Mouse (Mus musculus) embryo, embryonic 11.5 days (tissue): ENCODE measurements around the gene Pold4.

Experiments used
- DNase-seq: peaks from one replicate; pipeline ENCODE4 v3.0.0-alpha.2; 2012; ENCODE audit warnings: low read depth, low spot score

Pold4 gene

DNA sequence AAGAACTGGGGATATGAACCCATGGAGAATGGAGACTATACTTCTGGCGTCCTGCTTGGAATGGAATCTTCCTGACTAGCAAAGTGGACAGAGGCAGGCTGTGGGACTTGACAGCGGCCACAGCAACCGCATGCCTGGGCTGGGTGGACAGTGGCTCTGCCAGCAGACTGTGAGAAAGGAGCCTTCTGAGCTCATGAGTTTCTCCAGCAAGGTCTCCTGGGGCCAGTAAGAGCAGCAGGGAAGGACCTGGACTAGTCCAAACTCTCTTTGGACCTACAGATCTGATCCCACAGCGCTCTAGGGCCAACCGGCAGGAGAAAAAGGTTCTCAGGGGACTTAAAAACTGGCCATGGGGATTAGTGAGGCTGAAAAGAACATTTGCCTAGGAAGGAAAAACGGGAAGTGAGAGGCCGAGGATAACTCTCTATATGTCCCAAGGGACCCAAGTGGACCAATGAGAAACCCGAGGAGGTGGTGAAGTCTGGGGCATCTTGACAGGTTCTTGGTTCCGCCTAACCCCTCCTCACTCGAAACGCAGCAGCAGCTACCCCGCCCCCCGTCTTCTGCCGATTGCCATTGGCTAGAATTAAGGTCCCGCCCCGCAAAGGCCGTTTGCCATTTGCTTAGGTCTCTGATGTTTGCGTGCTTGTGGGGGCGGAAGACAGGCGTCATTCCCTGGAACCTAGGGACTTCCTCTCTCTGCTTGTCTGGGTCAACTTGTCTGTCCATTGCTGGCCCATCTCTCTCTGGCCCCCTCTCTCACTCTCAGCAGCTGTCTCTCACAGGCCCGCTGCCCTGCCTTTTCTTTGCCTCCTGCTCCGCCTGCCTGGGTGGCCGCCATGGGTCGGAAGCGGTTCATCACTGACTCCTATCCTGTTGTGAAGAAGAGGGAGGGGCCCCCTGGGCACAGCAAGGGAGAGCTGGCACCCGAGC is at the start of gene Pold4:
Gene Pold4, plus strand, starts transcription at position 647 of the 933 bp plus-strand sequence.
- DNase-seq, result peak; percentile 86

GRCm38 (mm10) chr19:4183689-4184088 is 48.0 kb upstream of the Pold4 start:
- DNase-seq, result no peak

GRCm38 (mm10) chr19:4184976-4185975 is 46.4 kb upstream of the Pold4 start:
- DNase-seq, result no peak

DNA sequence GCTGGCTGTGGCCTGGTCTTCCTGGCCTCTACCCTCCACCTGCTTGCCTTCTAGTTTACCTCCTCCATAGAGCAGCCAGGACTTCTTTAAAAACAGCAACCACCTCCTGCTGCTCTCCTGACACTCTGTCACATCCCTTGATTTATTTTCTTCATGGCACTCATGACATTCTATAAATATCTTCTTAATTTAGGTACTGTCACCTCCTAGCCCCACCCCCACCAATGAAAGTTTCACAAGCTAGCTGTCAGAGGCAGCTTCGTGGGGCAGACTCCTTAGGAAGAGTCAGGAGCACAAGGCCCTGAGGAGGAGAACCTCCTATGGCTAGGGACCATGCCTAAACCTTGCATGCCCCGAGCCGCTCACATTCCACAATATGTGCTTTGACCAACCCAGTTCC is 44.4 kb upstream of the Pold4 start:
- no peak for DNase-seq

GRCm38 (mm10) chr19:4189051-4189620 is 42.6 kb upstream of the Pold4 start:
- DNase-seq, result no peak

DNA sequence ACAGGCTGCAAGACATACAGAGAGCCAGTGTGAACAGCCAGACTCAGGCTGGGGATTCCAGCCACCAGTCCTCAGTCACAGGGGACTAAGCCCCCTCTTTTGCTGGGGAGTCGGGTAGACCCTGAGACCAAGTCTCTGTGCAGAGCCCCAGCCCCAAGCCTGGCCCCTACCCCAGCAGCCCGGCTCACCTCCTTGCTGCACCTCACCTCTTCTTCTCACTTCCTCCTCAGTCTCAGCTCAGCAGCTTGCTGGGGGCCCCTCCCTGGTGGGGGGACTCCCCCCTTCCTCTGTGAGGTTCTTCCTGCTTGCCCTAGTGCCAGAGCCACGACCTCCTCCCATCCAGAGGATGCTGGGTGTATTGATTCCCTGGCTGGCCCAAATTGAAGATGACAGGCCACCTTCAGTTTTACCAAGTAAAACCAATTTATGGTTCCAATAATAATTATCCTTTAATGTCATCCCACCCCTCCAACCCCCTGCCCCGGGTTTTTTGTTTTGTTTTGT is 40.8 kb upstream of the Pold4 start, which contains the start of gene Tbc1d10c:
Gene Tbc1d10c, minus strand, starts transcription at position 454 of the 504 bp plus-strand sequence.
- DNase-seq, result no peak

- peak; percentile 94 for DNase-seq
These were observed 40.0 kb upstream of the Pold4 start, which contains the start of gene Ppp1ca for GRCm38 (mm10) chr19:4191528-4192250. Gene Ppp1ca (plus strand): TSS chr19:4192065.

DNA sequence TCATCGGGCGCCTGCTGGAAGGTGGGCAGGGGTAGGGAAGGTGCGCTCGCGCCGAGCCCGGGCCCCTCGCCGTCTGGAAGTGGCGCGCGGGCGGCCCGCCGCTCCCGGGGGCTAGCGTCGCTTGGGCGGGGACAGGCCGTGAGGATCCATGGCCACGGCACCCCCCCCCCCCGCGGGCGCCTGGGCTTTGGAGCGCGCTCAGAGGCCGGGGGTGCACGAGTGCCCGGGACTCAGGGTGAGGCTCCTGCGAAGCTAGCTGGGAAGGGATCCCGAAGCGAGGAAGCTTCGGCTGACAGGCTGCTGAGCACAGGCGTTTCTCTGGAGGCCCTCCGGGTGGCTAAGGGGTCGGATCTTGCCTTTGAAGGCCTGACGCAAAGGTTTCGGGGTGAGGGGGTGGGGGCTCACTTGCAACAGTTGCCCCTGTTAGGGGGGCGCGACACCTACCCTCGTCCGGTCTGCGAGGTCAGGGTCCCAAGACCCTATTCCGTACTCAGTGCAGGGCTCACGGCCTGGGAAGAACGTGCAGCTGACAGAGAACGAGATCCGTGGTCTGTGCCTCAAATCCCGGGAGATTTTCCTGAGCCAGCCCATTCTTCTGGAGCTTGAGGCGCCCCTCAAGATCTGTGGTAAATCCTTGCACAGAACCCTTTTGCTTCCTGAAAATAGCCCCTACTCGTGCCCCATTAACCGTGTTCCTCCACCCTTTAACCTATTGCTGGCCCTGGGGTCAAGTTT is 39.3 kb upstream of the Pold4 start:
- no peak for DNase-seq

- no peak for DNase-seq
These were observed 38.6 kb upstream of the Pold4 start for GRCm38 (mm10) chr19:4193129-4193528.

DNA sequence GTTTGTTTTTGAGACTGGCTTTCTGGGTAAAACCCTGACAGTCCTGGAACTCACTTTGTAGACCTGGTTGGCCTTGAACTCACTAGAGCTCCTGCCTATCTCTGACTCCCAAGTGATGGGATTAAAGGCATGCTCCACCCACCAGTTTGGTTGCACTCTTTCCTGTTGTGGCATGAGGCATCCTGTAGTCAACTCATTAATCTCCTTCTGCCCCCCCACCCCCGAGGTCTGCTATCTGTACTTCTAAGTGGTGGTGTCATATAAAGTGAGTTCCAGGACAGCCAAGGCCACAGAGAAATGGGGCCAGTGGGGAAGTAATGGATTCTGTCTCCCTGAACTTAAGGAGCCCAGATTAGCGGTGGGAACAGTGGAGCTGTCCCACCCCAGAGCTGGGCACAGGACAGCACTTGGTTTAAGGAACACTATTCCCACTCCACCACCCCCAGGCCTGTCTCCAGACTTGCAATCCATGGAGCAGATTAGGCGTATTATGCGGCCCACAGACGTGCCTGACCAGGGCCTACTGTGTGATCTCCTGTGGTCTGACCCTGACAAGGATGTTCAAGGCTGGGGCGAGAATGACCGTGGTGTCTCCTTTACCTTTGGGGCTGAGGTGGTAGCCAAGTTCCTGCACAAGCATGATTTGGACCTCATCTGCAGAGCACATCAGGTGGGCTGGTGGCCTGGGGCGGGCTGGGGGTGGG is 37.5 kb upstream of the Pold4 start:
- DNase-seq, result no peak

DNA sequence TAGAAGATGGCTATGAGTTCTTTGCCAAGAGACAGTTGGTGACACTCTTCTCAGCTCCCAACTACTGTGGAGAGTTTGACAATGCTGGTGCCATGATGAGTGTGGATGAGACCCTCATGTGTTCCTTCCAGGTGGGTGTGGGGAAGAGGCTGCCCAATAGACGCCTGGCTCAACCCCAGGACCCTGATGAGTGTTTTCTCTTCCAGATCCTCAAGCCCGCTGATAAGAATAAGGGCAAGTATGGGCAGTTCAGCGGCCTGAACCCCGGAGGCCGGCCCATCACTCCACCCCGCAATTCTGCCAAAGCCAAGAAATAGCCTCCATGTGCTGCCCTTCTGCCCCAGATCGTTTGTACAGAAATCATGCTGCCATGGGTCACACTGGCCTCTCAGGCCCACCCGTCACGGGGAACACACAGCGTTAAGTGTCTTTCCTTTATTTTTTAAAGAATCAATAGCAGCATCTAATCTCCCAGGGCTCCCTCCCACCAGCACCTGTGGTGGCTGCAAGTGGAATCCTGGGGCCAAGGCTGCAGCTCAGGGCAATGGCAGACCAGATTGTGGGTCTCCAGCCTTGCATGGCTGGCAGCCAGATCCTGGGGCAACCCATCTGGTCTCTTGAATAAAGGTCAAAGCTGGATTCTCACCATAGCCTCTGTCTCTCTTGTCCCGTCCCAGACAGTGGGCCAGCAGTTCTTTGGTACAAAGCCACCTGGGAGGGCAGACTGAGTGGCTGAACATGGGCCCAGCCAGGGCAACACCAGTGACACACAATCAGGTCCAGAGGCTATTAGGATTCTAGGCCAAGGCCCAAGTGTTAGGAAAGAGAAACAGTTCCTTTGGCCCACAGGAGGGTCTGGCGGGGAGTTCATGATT is 36.7 kb upstream of the Pold4 start:
- no peak for DNase-seq

- no peak for DNase-seq
These were observed 35.7 kb upstream of the Pold4 start for GRCm38 (mm10) chr19:4196048-4196447.

DNA sequence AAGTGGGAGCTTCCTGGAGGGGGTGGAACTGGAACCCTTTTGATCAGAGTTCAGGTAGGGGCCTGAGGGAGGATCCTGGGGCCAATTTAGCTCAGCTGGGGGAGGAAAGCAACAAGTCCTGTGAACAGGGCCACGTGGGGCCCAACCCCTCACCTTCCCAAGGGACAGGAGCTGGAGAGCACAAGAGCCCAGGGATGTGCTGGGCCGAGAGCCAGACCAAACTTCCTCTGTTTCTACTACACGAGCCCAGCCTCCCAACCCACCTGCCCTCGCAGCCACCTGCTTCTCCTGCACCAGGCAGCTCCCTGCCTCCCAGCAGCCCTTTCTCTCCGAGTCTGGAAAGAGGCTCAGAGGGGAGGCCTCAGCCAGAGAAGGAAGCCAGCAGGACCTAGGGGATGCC is 35.2 kb upstream of the Pold4 start:
- DNase-seq, result no peak

- no peak for DNase-seq
These were observed 34.5 kb upstream of the Pold4 start for GRCm38 (mm10) chr19:4197180-4197579.

- DNase-seq, result peak; percentile 98
These were observed 30.3 kb upstream of the Pold4 start, which contains the start of gene Rad9a for GRCm38 (mm10) chr19:4201291-4201909. Gene Rad9a (minus strand): TSS chr19:4201662.

- no peak for DNase-seq
These were observed 29.6 kb upstream of the Pold4 start for GRCm38 (mm10) chr19:4202149-4202548.

- no peak for DNase-seq
These were observed 28.6 kb upstream of the Pold4 start for GRCm38 (mm10) chr19:4203148-4203547.
